Mouse (Mus musculus): Measurements from ENCODE around the gene Vmn2r40. TPM values are rescaled to one million over a fixed set of nuclear protein-coding genes. Genes with fewer than 3 reads are reported as not detected.
"Not testable (repeated sequence)": the region's sequence is repeated elsewhere in the genome, so short reads cannot be mapped to it uniquely, and the experiment has no call there.

Gene Vmn2r40
- total RNA-seq (2014; rRNA removed) = not detected in 2 replicates
- not detected in 2 replicates for polyA plus RNA-seq (2015; fragmentation: Nextera tagmentation; extraction: Ambion mirVana)

- H3K4me3 ChIP-seq (ENCODE audit: low read length); H3K4me2 ChIP-seq (ENCODE audit: low read depth, low read length); DNase-seq (ENCODE audit: low spot score); H3K36me3 ChIP-seq (ENCODE audit: insufficient read depth, low read length); H3K27ac ChIP-seq; H3K27me3 ChIP-seq (ENCODE audit: insufficient read depth, low read length); H3K9ac ChIP-seq (replicated peaks; ENCODE audit: low read length); H3K9me3 ChIP-seq (ENCODE audit: low read length); H3K4me1 ChIP-seq (ENCODE audit: insufficient read depth, low read length); ATAC-seq: not testable (repeated sequence)
- WGBS = no CpG with 5 or more reads among the region's 1 CpGs
Measured at GRCm38 (mm10) chr7:8931335-8931734, at the start of gene Vmn2r40. Vmn2r40 (minus strand) TSS chr7:8931435.

Other genes with a start within 250 kb of the Vmn2r40 start
- not detected in 2 replicates for gene Vmn2r39, start 99.4 kb upstream of the Vmn2r40 start, total RNA-seq (2014; rRNA removed)
- not detected in 2 replicates for gene Vmn2r39, start 99.4 kb upstream of the Vmn2r40 start, polyA plus RNA-seq (2015; fragmentation: Nextera tagmentation; extraction: Ambion mirVana)
- not detected in 2 replicates for gene Vmn2r38, start 166.4 kb upstream of the Vmn2r40 start, total RNA-seq (2014; rRNA removed)
- not detected in 2 replicates for gene Vmn2r38, start 166.4 kb upstream of the Vmn2r40 start, polyA plus RNA-seq (2015; fragmentation: Nextera tagmentation; extraction: Ambion mirVana)